Mouse (Mus musculus) liver, adult 2 months (tissue): ENCODE measurements at regions not wholly inside any gene's neighbourhood (a gene's known extent, or its start where the extent isn't known, plus 50 kb on each side); places are given as distances from the start of the nearest gene placed in this dataset.

Experiments
- CTCF ChIP-seq: fragments of 200-500 bp; IDR thresholded peaks from 2 replicates; pipeline ENCODE4 v1.5.1; 2011; ENCODE audit warnings: low read depth, low read length, control low read depth
- POLR2A ChIP-seq: fragments of 200-500 bp; IDR thresholded peaks from 2 replicates; pipeline ENCODE4 v1.6.1; 2011; ENCODE audit warnings: low read length, control low read depth; ENCODE audit not compliant: insufficient read depth; ENCODE audit errors: extremely low read depth

DNA sequence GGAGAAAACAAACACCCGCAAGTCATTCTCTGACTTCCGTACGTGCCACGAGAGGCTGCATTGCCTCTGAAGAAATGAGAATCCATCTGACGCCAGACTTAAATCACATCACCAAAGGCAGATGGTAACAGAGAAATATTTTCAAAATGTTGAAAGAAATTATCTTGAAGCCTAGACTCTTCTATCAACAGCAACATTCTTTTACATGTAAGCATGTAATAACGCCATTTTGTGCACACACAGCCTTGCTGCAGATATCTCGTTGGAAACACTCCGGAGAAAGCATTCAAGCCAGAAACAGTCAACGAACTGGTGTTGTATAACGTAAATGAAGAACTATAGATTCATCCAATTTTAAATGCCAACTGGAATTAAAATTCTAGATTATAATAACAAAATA, 1483.1 kb upstream of the Gulo start:
- no peak for TF ChIP-seq CTCF
- no peak for TF ChIP-seq POLR2A
